Mouse (Mus musculus): ENCODE measurements around the gene Dyrk1a. TPM values are rescaled to one million over a fixed set of nuclear protein-coding genes. Genes with fewer than 3 reads are reported as not detected.

Dyrk1a gene
- polyA plus RNA-seq, 1 experiment from 2014 or later, result 9.5 TPM

DNA sequence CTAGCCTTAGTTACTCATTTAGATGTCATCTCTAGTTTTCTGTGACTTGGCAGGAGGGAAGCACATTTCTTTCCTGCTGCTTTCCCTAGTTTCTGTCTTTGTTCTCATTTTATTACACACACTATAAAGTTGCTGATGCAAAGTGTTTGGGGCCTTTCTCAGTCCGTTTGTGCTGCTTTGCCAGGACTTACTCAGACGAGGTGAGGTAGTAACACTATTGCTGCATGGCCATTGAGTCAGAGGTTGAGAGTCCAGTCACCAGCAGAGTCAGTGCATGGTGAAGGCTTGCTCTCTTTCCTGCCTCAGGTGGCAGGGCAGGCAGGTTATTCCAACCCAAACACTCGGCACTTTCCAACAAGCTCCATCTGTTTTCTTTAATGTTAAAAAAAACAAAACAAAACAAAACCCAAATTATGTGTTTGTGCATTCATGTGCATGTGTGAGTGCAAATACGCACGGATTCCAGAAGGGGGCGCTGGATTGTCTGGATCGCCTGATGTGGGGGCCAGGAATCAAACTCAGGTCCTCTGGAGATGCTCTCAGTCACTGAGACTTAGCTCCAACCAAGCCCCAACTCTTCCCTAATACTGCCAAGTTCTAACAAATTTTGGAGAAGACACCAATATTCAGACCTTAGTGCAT lies 16.7 kb downstream of the Dyrk1a start:
- Histone ChIP-seq H3K4me1 (replicated peaks) (peaks cover 86% of the 10 kb centered on the region), H3K9ac (no peak overlapping the region), H3K36me3 (no peaks in the 10 kb centered on the region), H3K9me3 (no peaks in the 10 kb centered on the region), H3K27ac (replicated peaks) (no peak overlapping the region), H3K4me3 (no peak overlapping the region), H3K4me2 (no peak overlapping the region), H3K27me3 (no peaks in the 10 kb centered on the region)
- WGBS, result 55% methylated on average over 7 of the region's 7 CpGs
- ATAC-seq (ENCODE audit: low read depth), result no peak

DNA sequence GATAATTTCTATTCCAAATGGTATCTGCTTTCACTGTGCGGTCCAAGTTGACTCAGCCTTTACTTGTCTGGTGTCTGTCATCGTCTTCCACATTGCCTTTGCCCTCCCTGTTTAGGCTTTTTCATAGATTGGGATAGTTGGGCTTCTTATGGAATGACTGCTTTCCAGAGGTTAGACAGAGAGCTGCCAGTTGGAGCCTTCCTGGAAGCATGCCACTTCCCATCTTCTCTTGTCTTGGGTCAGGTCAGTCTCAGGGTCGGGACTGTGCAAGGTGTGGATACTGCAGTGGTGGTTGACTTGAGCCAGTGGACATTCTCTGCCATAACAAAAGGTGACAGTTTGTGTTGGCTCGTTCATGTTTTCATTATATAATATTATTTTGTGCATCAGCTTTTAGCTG lies 17.7 kb downstream of the Dyrk1a start:
- H3K4me2 ChIP-seq, result no peak overlapping the region
- no peak overlapping the region for H3K27ac ChIP-seq (replicated peaks)
- H3K9me3 ChIP-seq, result no peaks in the 10 kb centered on the region
- peaks cover 90% of the 10 kb centered on the region for H3K4me1 ChIP-seq (replicated peaks)
- H3K4me3 ChIP-seq, result no peak overlapping the region
- no peaks in the 10 kb centered on the region for H3K36me3 ChIP-seq
- no peak for ATAC-seq (ENCODE audit: low read depth)
- H3K27me3 ChIP-seq, result no peaks in the 10 kb centered on the region
- H3K9ac ChIP-seq, result no peak overlapping the region
- 90% methylated on average over 4 of the region's 4 CpGs for WGBS

DNA sequence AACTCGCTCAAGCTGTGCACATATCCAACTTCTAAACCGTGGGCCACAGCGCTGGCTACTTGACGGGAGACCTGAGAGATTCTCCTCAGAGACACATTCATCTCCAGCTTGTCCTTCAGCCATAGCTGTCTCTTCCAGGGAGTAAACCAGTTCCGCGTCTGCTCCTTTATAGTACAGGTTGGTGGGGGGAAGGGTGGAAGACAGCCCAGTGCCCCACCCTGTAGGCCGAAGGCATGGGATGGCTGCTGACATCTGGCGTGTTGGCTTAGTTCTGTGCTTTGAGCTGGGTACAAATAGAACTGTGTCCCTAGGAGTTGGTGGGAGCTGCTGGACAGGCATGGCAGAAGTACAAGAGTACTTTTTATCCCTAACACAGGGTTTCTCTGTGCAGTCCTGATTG lies 18.4 kb downstream of the Dyrk1a start:
- Histone ChIP-seq H3K4me1 (replicated peaks) (peaks cover 85% of the 10 kb centered on the region), H3K27ac (replicated peaks) (no peak overlapping the region), H3K4me2 (no peak overlapping the region), H3K9ac (no peak overlapping the region), H3K4me3 (no peak overlapping the region), H3K36me3 (no peaks in the 10 kb centered on the region), H3K27me3 (no peaks in the 10 kb centered on the region), H3K9me3 (no peaks in the 10 kb centered on the region)
- WGBS, result 57% methylated on average over 8 of the region's 8 CpGs
- 0 out of 2 replicates have a peak, but pooled peaks have one; percentile 34 for ATAC-seq (ENCODE audit: low read depth)

DNA sequence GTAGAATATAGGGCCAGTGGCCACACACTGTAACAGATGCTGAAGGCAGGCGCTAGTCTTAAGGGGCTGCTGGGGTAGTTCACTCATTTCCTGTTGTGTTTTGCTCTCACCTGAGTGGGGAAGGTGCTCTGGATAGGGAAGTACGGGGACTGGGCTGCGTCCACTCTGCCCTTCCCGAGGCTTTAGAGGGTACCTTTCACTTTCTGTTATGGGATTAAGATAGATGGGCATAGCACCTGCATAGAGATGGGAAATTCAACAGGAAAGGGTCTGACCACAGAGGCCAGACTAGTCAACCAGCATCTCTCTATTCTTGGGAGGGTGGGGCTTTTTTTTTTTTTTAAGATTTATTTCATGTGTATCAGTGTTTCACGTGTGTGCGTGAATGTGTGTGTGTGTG lies 19.2 kb downstream of the Dyrk1a start:
- Histone ChIP-seq H3K36me3 (no peaks in the 10 kb centered on the region), H3K9ac (no peak overlapping the region), H3K9me3 (no peaks in the 10 kb centered on the region), H3K4me3 (no peak overlapping the region), H3K27ac (replicated peaks) (no peak overlapping the region), H3K4me2 (no peak overlapping the region), H3K4me1 (replicated peaks) (peaks cover 77% of the 10 kb centered on the region), H3K27me3 (no peaks in the 10 kb centered on the region)
- no peak for ATAC-seq (ENCODE audit: low read depth)
- 84% methylated on average over 6 of the region's 6 CpGs for WGBS

DNA sequence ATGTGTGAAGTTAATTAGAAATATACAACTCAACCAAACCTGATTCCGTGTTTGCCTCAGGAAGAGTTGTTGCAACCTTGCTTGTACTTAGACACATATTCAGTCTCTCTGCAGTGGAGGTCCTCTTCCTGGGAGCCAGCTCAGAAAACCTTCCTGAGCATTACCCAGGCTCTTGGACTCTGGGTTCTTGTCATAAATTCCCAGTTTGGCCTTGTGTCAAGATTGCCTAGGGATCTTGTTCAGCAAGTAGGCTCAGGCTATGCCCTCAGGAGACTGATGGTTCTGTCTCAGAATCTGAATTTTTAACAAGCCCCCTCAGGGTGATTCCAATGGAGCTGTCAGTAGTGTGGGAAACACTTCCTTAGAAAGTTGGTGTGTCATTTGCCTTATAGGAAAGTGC lies 19.8 kb downstream of the Dyrk1a start:
- Histone ChIP-seq H3K36me3 (no peaks in the 10 kb centered on the region), H3K27me3 (no peaks in the 10 kb centered on the region), H3K4me2 (no peak overlapping the region), H3K27ac (replicated peaks) (no peak overlapping the region), H3K4me1 (replicated peaks) (peaks cover 76% of the 10 kb centered on the region), H3K4me3 (no peak overlapping the region), H3K9ac (no peak overlapping the region), H3K9me3 (no peaks in the 10 kb centered on the region)
- WGBS, result 85% methylated on average over 1 of the region's 1 CpGs
- ATAC-seq (ENCODE audit: low read depth), result no peak

DNA sequence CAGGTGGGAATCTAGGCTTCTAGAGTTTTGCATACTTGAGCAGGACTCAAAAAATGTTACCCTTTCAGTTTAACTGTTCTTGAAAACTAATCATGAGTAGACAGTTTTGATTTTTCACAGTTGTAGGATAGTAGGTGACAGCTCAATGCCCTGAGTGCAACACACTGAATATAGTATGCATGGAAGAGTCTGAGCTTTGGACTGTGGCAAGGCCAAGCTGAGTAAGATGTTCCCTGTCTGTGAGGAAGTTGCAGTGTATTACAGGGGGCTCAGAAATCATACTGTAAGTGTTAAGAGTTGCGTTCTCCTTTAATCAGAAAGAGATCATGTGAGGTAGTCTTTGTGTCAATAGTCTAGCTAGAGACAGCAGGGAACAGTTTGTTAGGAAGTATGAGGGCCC lies 20.4 kb downstream of the Dyrk1a start:
- no peaks in the 10 kb centered on the region for H3K9me3 ChIP-seq
- 81% methylated on average over 1 of the region's 1 CpGs for WGBS
- no peak for ATAC-seq (ENCODE audit: low read depth)

DNA sequence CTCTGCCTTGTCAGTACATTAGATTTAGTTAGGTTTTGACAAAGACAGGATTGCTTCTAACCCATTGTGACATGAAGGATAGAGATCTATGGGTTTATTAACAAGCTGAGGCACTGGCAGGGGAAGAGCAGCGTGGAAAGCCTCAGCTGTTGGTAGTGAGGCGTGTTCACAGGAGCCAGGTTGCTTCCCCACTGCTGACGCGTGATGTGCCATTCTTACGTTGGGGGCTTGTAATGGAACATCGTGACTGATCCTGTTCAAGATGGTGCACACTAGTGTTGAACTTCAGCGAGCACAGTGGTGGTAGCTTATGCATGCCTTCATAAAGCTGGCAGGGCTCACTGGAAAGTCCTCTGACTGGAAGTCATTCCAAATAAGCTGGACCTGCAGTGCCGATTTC lies 21.2 kb downstream of the Dyrk1a start:
- Histone ChIP-seq H3K4me2 (no peak overlapping the region), H3K27ac (replicated peaks) (no peak overlapping the region), H3K9ac (no peak overlapping the region), H3K27me3 (no peaks in the 10 kb centered on the region), H3K36me3 (no peaks in the 10 kb centered on the region), H3K4me1 (replicated peaks) (peaks cover 68% of the 10 kb centered on the region), H3K4me3 (no peak overlapping the region), H3K9me3 (no peaks in the 10 kb centered on the region)
- no peak for ATAC-seq (ENCODE audit: low read depth)
- WGBS, result 55% methylated on average over 8 of the region's 8 CpGs

More for the DNA sequence above, 20.4 kb downstream of the Dyrk1a start:
- H3K9ac ChIP-seq, result no peak overlapping the region
- peaks cover 74% of the 10 kb centered on the region for H3K4me1 ChIP-seq (replicated peaks)
- H3K36me3 ChIP-seq, result no peaks in the 10 kb centered on the region
- no peak overlapping the region for H3K4me3 ChIP-seq
- H3K4me2 ChIP-seq, result no peak overlapping the region
- no peak overlapping the region for H3K27ac ChIP-seq (replicated peaks)
- H3K27me3 ChIP-seq, result no peaks in the 10 kb centered on the region

DNA sequence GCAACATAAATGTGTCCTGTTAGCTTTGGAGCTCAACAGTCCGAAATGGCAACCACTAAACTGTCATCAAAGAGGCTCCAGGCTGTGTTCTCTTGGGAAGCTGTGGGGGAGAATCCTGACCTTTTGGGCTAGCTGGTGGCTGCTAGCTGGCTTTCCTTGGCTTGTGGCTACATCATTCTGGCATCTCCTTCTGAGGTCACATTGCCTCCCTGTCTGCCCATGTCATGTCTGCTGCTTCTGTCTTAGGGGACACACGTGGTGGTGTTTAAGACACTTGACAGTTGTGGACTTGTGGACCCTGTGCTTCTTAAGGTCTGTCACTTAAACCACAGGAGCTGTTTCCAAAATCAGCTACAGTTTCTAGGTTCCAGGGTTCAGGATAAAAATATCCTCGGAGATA lies 21.7 kb downstream of the Dyrk1a start:
- Histone ChIP-seq H3K9ac (no peak overlapping the region), H3K9me3 (no peaks in the 10 kb centered on the region), H3K27me3 (no peaks in the 10 kb centered on the region), H3K4me1 (replicated peaks) (peaks cover 62% of the 10 kb centered on the region), H3K36me3 (no peaks in the 10 kb centered on the region), H3K4me2 (no peak overlapping the region), H3K4me3 (no peak overlapping the region), H3K27ac (replicated peaks) (no peak overlapping the region)
- WGBS, result 81% methylated on average over 3 of the region's 3 CpGs
- no peak for ATAC-seq (ENCODE audit: low read depth)

DNA sequence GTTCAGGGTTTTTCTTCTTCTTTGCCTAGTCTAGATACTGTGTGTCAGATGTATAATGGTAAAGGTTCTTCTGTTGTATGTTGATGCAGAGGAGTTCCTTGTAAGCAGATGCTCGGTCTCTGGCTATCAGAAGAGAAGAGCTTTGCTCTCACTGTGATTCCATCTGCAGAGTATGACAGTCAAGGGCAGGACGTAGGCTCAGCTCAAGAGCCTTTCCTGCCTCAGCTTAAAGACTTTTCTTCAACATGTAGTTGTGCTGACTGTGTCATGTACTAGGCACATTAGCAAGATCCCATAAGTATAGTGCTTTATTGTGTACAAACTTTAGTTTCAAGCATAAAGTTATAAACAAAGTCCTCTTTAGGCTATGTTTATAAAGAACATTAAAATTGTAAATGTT lies 26.8 kb downstream of the Dyrk1a start:
- peaks cover 61% of the 10 kb centered on the region for H3K4me1 ChIP-seq (replicated peaks)
- no peak overlapping the region for H3K9ac ChIP-seq
- no peak overlapping the region for H3K27ac ChIP-seq (replicated peaks)
- WGBS, result 79% methylated on average over 2 of the region's 2 CpGs
- no peak overlapping the region for H3K4me3 ChIP-seq
- ATAC-seq (ENCODE audit: low read depth), result no peak
- H3K36me3 ChIP-seq, result no peaks in the 10 kb centered on the region
- no peaks in the 10 kb centered on the region for H3K9me3 ChIP-seq
- H3K4me2 ChIP-seq, result no peak overlapping the region
- no peaks in the 10 kb centered on the region for H3K27me3 ChIP-seq

DNA sequence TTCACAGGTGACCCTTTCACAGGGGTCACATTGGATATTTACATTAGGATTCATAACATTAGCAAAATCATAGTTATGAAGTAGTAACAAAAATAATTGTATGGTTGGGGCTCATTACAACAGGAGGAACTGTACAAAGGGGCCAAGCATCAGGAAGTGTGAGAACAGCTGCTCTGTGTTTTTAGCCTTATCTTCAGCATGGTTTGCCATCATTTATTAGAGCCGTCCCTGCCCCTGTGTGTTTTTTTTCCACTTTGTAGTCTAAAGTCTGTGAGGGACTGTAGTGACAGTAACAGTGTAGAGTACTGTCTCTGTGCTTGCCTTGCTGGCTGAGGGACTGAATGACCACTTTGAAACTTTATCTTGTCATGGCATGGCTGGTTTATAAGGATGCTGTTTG lies 27.8 kb downstream of the Dyrk1a start:
- H3K4me1 ChIP-seq (replicated peaks), result peaks cover 63% of the 10 kb centered on the region
- no peaks in the 10 kb centered on the region for H3K36me3 ChIP-seq
- H3K27ac ChIP-seq (replicated peaks), result no peak overlapping the region
- H3K4me2 ChIP-seq, result no peak overlapping the region
- no peaks in the 10 kb centered on the region for H3K9me3 ChIP-seq
- no peak for ATAC-seq (ENCODE audit: low read depth)
- H3K9ac ChIP-seq, result no peak overlapping the region
- no peak overlapping the region for H3K4me3 ChIP-seq
- H3K27me3 ChIP-seq, result no peaks in the 10 kb centered on the region
- 58% methylated on average over 1 of the region's 1 CpGs for WGBS

DNA sequence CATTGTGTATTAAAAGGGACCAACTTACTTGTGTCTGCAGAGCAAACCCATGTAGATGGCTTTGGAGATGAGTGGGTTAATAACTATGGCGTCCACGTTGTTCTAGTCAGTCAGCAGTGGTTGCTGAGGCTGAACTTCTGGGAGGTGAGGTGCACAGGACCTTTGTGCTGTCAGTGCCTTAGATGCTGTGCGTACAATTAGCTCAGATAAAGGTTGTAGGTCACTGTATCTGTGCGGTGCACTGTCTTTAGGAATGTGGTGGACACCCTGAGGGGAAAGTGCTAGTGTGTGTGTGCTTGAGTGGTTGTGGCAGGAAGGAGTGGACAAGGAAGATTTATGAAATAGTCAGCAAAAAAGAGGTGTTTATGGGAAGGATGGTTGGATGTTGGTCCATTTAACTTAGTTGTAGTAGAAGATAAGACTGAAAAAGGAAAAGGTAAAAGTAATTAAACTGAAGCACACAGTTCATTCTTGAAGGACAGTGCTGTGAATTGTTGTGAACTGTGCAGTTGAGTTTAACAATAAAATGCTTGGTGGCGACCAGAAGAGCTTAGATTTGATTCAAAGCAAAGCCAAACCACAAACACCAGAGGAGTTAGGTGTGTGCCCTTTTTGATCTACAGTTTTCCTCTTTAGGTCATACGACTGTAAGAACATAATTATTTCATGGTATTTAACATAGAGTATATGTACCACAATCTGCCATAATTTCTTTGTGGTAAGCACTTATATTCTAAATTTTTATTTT lies 30.3 kb downstream of the Dyrk1a start:
- Histone ChIP-seq H3K9me3 (no peaks in the 10 kb centered on the region), H3K4me3 (no peak overlapping the region), H3K9ac (no peak overlapping the region), H3K4me1 (replicated peaks) (peaks cover 70% of the 10 kb centered on the region), H3K27ac (replicated peaks) (no peak overlapping the region), H3K36me3 (no peaks in the 10 kb centered on the region), H3K4me2 (no peak overlapping the region), H3K27me3 (no peaks in the 10 kb centered on the region)
- WGBS, result 44% methylated on average over 6 of the region's 6 CpGs
- ATAC-seq (ENCODE audit: low read depth), result peak; percentile 30; the same call in 1 of the 2 replicates

DNA sequence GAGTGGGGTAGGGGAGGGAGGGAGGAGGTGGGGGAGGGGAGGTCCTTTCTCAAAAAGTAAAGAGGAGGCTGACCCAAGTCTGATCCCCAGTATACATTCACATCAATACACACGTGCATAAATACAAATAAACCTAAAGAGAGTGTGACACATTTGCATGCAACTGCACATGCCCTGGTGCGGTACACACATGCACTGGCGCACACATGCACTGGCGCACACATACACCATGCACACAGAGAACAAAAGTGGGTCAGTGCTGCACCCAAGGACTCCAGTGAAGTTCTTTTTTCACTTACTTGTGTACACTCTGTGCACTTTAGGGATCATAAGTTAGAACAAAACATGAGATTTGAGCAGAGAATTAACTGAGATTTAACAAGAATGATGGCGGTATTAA lies 31.3 kb downstream of the Dyrk1a start:
- Histone ChIP-seq H3K4me3 (no peak overlapping the region), H3K27ac (replicated peaks) (peak overlapping the region; percentile 52), H3K4me1 (replicated peaks) (peaks cover 68% of the 10 kb centered on the region), H3K36me3 (no peaks in the 10 kb centered on the region), H3K4me2 (0 out of 2 replicates have a peak overlapping the region, but pooled peaks have one; percentile 9), H3K9ac (no peak overlapping the region), H3K9me3 (no peaks in the 10 kb centered on the region), H3K27me3 (no peaks in the 10 kb centered on the region)
- 72% methylated on average over 5 of the region's 5 CpGs for WGBS
- no peak for ATAC-seq (ENCODE audit: low read depth)

Data from neural tube, embryonic 13.5 days (tissue).